Mouse (Mus musculus) C2C12 (cell line): ENCODE results near the gene Mtmr3.

Source experiments
- CEBPB ChIP-seq: IDR thresholded peaks from one replicate; pipeline ENCODE4 v1.6.1; 2011; ENCODE audit warnings: low read depth, mild to moderate bottlenecking, control low read depth, moderate library complexity
- CTCF ChIP-seq: IDR thresholded peaks from one replicate; pipeline ENCODE4 v1.5.1; 2011; ENCODE audit not compliant: control insufficient read depth, insufficient read depth, insufficient read length
- FOSL1 ChIP-seq: IDR thresholded peaks from one replicate; pipeline ENCODE4 v1.8.0; 2011; ENCODE audit warnings: mild to moderate bottlenecking, low read length; ENCODE audit not compliant: poor library complexity, insufficient read depth, severe bottlenecking
- MAX ChIP-seq: IDR thresholded peaks from one replicate; pipeline ENCODE4 v1.6.1; 2011; ENCODE audit warnings: mild to moderate bottlenecking, control low read depth
- MYOD1 ChIP-seq: IDR thresholded peaks from one replicate; pipeline ENCODE4 v1.6.1; 2011; ENCODE audit warnings: low read depth; ENCODE audit not compliant: control insufficient read depth, insufficient read length
- MYOG ChIP-seq: IDR thresholded peaks from one replicate; pipeline ENCODE4 v1.6.1; 2011; ENCODE audit not compliant: control insufficient read depth, insufficient read length; ENCODE audit errors: extremely low read depth
- USF1 ChIP-seq: IDR thresholded peaks from one replicate; pipeline ENCODE4 v1.6.1; 2011; ENCODE audit warnings: low read depth, mild to moderate bottlenecking, control low read depth, moderate library complexity

DNA sequence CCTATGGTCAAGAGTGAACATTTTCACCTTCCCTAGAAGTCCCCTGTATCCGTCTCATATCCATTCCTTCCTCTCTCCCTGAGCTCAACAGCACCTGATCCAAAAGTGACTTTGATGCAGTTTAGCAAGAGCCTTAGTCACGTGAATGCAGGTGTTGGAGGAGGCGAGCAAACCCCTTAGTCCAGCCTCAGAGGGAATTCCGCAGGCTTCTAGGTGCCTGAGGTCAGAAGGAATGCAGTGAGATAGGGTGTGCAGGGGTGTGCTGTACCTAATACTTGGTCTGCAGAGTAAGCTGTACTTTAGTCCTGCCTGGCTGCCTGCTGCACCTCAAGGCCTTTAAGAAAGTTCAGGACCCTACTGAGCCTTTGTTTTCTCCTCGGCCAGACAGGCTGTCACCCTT lies 49.1 kb upstream of the Mtmr3 start:
- TF ChIP-seq MAX (no peak), CTCF (no peak), MYOD1 (no peak), MYOG (no peak), USF1 (no peak), CEBPB (no peak), FOSL1 (no peak)
